Mouse (Mus musculus) stomach, embryonic 14.5 days (tissue): ENCODE results near the gene Slc32a1. TPM values are rescaled to one million over a fixed set of nuclear protein-coding genes. Genes with fewer than 3 reads are reported as not detected.

Experiments
- ATAC-seq: fragments of 200-750 bp; cut with Nextera tagmentation; 2 replicates; pipeline ENCODE4 v1.8.0; 2017; ENCODE audit warnings: low read depth, moderate TSS enrichment; ENCODE audit not compliant: insufficient number of reproducible peaks, insufficient read depth, low FRiP score
- H3K27ac ChIP-seq: fragments of 300-500 bp; sonication (generic); 2 replicates; pipeline ENCODE4 v1.5.1; 2014; ENCODE audit warnings: mild to moderate bottlenecking, low read length, moderate library complexity, mixed read lengths
- H3K27me3 ChIP-seq: fragments of 300-500 bp; sonication (generic); 2 replicates; pipeline ENCODE4 v1.6.1; 2014; ENCODE audit warnings: low read length, control low read depth, mixed read lengths; ENCODE audit not compliant: control insufficient read depth, insufficient read depth
- H3K36me3 ChIP-seq: fragments of 300-500 bp; sonication (generic); 2 replicates; pipeline ENCODE4 v1.6.1; 2014; ENCODE audit warnings: mild to moderate bottlenecking, control low read depth, low read length, moderate library complexity, mixed read lengths; ENCODE audit not compliant: control insufficient read depth, insufficient read depth
- H3K4me1 ChIP-seq: fragments of 300-500 bp; sonication (generic); 2 replicates; pipeline ENCODE4 v1.6.1; 2014; ENCODE audit warnings: low read length, control low read depth, mixed read lengths; ENCODE audit not compliant: control insufficient read depth, insufficient read depth
- H3K4me2 ChIP-seq: fragments of 300-500 bp; sonication (generic); replicated peaks from 2 replicates; pipeline ENCODE4 v1.6.1; 2014; ENCODE audit warnings: low read depth, low read length, control low read depth
- H3K4me3 ChIP-seq: fragments of 300-500 bp; sonication (generic); 2 replicates; pipeline ENCODE4 v1.5.1; 2014; ENCODE audit warnings: low read depth, low read length, control low read depth
- H3K9ac ChIP-seq: fragments of 300-500 bp; sonication (generic); replicated peaks from 2 replicates; pipeline ENCODE4 v1.6.1; 2014; ENCODE audit warnings: low read depth, mild to moderate bottlenecking, control low read depth, low read length, moderate library complexity, mixed read lengths
- H3K9me3 ChIP-seq: fragments of 300-500 bp; sonication (generic); 2 replicates; pipeline ENCODE4 v1.6.1; 2016; ENCODE audit warnings: low read depth, low read length, control low read depth; ENCODE audit not compliant: control insufficient read depth
- WGBS: fragments of 180-500 bp; shearing (Covaris S2); extraction: QIAGEN DNeasy Blood & Tissue Kit; methylation state at CpG from one replicate; pipeline ENCODE4 v1.1.7; 2014; 5-methylcytosine and 5-hydroxymethylcytosine counted together
- microRNA counts: library from miRNA; unstranded; fragments of <30 nt; microRNA quantifications from one replicate; lab custom pipeline; 2016
- microRNA-seq: library from miRNA; unstranded; fragments of <30 nt; microRNA quantifications from one replicate; pipeline ENCODE4, GENCODE M21; 2016
- polyA plus RNA-seq: library from polyadenylated mRNA; unstranded; fragments of >200 nt; fragmentation: Nextera tagmentation; extraction: Ambion mirVana; gene quantifications from 2 replicates; pipeline ENCODE4 v1.2.1, GENCODE M21; 2014

Slc32a1 gene
- polyA plus RNA-seq, 1 experiment from 2014 or later: not detected

DNA sequence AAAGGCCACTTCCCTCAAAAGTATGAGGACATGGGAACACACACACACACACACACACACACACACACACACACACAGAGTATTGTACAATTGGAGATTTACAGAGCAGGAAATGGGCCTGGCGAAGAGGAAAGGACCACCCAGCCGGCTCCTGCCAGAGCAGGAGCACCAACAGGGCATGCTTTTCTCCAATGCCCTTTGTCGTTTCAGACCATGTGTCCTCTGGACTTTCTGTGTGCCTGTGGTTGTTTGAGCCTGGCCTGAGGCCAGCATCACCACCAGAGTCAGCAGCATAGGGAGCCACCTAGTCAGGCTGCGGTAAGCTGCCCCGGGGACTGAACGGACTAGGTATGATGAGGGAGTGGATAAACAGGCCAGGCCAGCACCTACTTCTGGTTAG lies 48.3 kb downstream of the Slc32a1 start:
- Histone ChIP-seq H3K4me2 (no peak overlapping the region), H3K4me1 (peaks cover 3% of the 10 kb centered on the region; the same call in 1 of the 2 replicates), H3K27me3 (no peaks in the 10 kb centered on the region), H3K4me3 (no peak overlapping the region), H3K9me3 (no peaks in the 10 kb centered on the region), H3K36me3 (no peaks in the 10 kb centered on the region), H3K27ac (no peak overlapping the region), H3K9ac (no peak overlapping the region)
- 42% methylated on average over 6 of the region's 6 CpGs for WGBS
- ATAC-seq: no peak

DNA sequence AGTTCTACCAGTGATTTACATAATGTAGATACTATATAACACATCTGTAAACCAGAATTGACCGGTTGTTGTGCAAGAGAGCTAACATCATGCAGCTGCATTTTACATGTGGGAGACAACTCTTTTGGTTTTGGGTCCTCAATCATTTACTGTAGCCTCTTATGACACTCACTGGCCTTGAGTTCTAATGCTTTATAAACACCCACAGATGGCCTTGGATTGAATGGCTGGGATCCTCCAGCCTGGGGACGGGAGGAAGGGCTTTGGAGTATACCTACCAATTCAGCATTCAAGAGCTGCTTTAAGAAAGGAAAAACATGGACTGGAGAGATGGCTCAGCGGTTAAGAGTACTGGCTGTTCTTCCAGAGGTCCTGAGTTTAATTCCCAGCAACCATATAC lies 48.8 kb downstream of the Slc32a1 start:
- no peaks in the 10 kb centered on the region for H3K9me3 ChIP-seq
- H3K36me3 ChIP-seq: no peaks in the 10 kb centered on the region
- 62% methylated on average over 3 of the region's 3 CpGs for WGBS
- no peak overlapping the region for H3K9ac ChIP-seq
- H3K4me3 ChIP-seq: no peak overlapping the region
- ATAC-seq: no peak
- no peaks in the 10 kb centered on the region for H3K27me3 ChIP-seq
- H3K27ac ChIP-seq: no peak overlapping the region
- no peak overlapping the region for H3K4me2 ChIP-seq
- peaks cover 3% of the 10 kb centered on the region; the same call in 1 of the 2 replicates for H3K4me1 ChIP-seq

DNA sequence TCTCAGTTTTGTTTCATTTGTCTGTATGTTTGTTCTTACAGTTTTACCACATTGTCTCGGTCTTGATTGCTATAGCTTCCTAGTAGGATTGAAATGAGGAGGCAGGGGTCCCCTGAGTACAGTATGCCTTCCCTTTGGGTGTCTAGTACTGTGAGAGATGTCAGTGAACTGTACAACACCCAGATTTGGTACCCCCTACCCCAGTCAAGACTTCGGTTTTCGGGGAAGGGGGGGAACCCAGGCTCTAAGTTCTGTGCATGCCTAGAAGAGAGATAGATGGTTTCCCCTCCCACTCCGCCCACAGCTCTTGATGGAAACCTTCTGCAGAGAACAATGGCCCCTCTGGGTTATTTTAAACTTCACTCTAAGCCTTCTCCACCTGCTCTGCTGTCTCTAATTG lies 54.5 kb downstream of the Slc32a1 start, which contains the start of gene Ppp1r16b:
Gene Ppp1r16b, plus strand, starts transcription at position 301 of the 400 bp plus-strand sequence.
- H3K4me2 ChIP-seq: no peak within 1 kb of the TSS
- no peak within 1 kb of the TSS for H3K27ac ChIP-seq
- H3K9me3 ChIP-seq: no peaks in the 10 kb centered on the region
- 58% methylated on average over 4 of the region's 4 CpGs for WGBS
- H3K27me3 ChIP-seq: peaks cover 25% of the 10 kb centered on the region
- no peak within 1 kb of the TSS for H3K4me3 ChIP-seq
- peaks cover 12% of the 10 kb centered on the region; the same call in 1 of the 2 replicates for H3K4me1 ChIP-seq
- no peak within 1 kb of the TSS for H3K9ac ChIP-seq
- no peaks in the 10 kb centered on the region for H3K36me3 ChIP-seq
- ATAC-seq: no peak

MicroRNAs encoded within 50 kb of the gene (microRNA counts, 519-probe panel; counts per million panel counts)
- not detected for microRNA mmu-miR-3474 (lab: Ali Mortazavi, UCI)

Small RNA genes within 50 kb of the gene (microRNA-seq; reads per million reads assigned to microRNA genes)
- gene Mir3474: 1.6 reads per million

Other genes starting within 250 kb of the Slc32a1 start
- gene Snhg11, start 235.1 kb upstream of the Slc32a1 start, polyA plus RNA-seq: 6.5 and 10.0 TPM in 2 replicates
- gene Ralgapb, start 200.9 kb upstream of the Slc32a1 start, polyA plus RNA-seq: 26.8 and 26.9 TPM in 2 replicates
- gene Adig, start 108.2 kb upstream of the Slc32a1 start, polyA plus RNA-seq: 0.77 and 1.2 TPM in 2 replicates
- 1.4 and 1.7 TPM in 2 replicates for gene Arhgap40, start 98.0 kb upstream of the Slc32a1 start, polyA plus RNA-seq
- 10.5 and 14.8 TPM in 2 replicates for gene Actr5, start 14.1 kb downstream of the Slc32a1 start, polyA plus RNA-seq
- 4.9 and 6.0 TPM in 2 replicates for gene Ppp1r16b, start 54.6 kb downstream of the Slc32a1 start, polyA plus RNA-seq
- gene Fam83d, start 157.3 kb downstream of the Slc32a1 start, polyA plus RNA-seq: 46.3 and 50.4 TPM in 2 replicates
- 16.0 and 16.4 TPM in 2 replicates for gene Dhx35, start 184.0 kb downstream of the Slc32a1 start, polyA plus RNA-seq